Mouse (Mus musculus) neural tube, embryonic 15.5 days (tissue): ENCODE measurements around the gene Manf. TPM values are rescaled to one million over a fixed set of nuclear protein-coding genes. Genes with fewer than 3 reads are reported as not detected.

Experiments used
- ATAC-seq: fragments of 200-750 bp; cut with Nextera tagmentation; 2 replicates; pipeline ENCODE4 v1.8.0; 2017; ENCODE audit warnings: mild to moderate bottlenecking, moderate TSS enrichment, moderate library complexity; ENCODE audit not compliant: low FRiP score
- H3K27ac ChIP-seq: fragments of 300-500 bp; sonication (generic); replicated peaks from 2 replicates; pipeline ENCODE4 v1.5.1; 2015; ENCODE audit warnings: mild to moderate bottlenecking, inconsistent platforms
- H3K27me3 ChIP-seq: fragments of 300-500 bp; sonication (generic); replicated peaks from 2 replicates; pipeline ENCODE4 v1.6.1; 2015; ENCODE audit warnings: inconsistent platforms
- H3K36me3 ChIP-seq: fragments of 300-500 bp; sonication (generic); 2 replicates; pipeline ENCODE4 v1.6.1; 2015; ENCODE audit warnings: inconsistent platforms
- H3K4me1 ChIP-seq: fragments of 300-500 bp; sonication (generic); 2 replicates; pipeline ENCODE4 v1.6.1; 2015; ENCODE audit warnings: inconsistent platforms
- H3K4me2 ChIP-seq: fragments of 300-500 bp; sonication (generic); 2 replicates; pipeline ENCODE4 v1.6.1; 2015; ENCODE audit warnings: inconsistent platforms, mild to moderate bottlenecking, moderate library complexity
- H3K4me3 ChIP-seq: fragments of 300-500 bp; sonication (generic); replicated peaks from 2 replicates; pipeline ENCODE4 v1.5.1; 2015; ENCODE audit warnings: mild to moderate bottlenecking, inconsistent platforms
- H3K9ac ChIP-seq: fragments of 300-500 bp; sonication (generic); replicated peaks from 2 replicates; pipeline ENCODE4 v1.6.1; 2015; ENCODE audit warnings: mild to moderate bottlenecking, inconsistent platforms
- H3K9me3 ChIP-seq: fragments of 300-500 bp; sonication (generic); replicated peaks from 2 replicates; pipeline ENCODE4 v1.6.1; 2016; ENCODE audit warnings: inconsistent platforms
- WGBS: fragments of 180-500 bp; shearing (Covaris S2); methylation state at CpG from one replicate; pipeline ENCODE4 v1.1.7; 2015; ENCODE audit warnings: mixed read lengths; 5-methylcytosine and 5-hydroxymethylcytosine counted together
- polyA plus RNA-seq: library from polyadenylated mRNA; unstranded; fragments of >200 nt; fragmentation: Nextera tagmentation; extraction: Ambion mirVana; gene quantifications from 2 replicates; pipeline ENCODE4 v1.2.1, GENCODE M21; 2015

The Manf gene
- polyA plus RNA-seq, 1 experiment from 2014 or later: 192 TPM

GRCm38 (mm10) chr9:106821618-106822380 lies 70.0 kb downstream of the Manf start, which contains the start of gene Dcaf1:
Gene Dcaf1 (plus strand): TSS chr9:106821874.
- no peaks in the 10 kb centered on the region for H3K36me3 ChIP-seq
- WGBS: under 1% methylated on average over 47 of the region's 71 CpGs
- ATAC-seq: peak; percentile 98
- H3K27me3 ChIP-seq: no peaks in the 10 kb centered on the region
- H3K27ac ChIP-seq: peak within 1 kb of the TSS; percentile 93
- peak within 1 kb of the TSS; percentile 96 for H3K4me3 ChIP-seq
- H3K9me3 ChIP-seq: no peaks in the 10 kb centered on the region
- peaks cover 15% of the 10 kb centered on the region for H3K4me1 ChIP-seq
- peak within 1 kb of the TSS; percentile 80 for H3K9ac ChIP-seq
- peak within 1 kb of the TSS; percentile 96 for H3K4me2 ChIP-seq

GRCm38 (mm10) chr9:106821050-106821617 lies 70.6 kb downstream of the Manf start:
- H3K4me3 ChIP-seq: peak overlapping the region; percentile 96
- no peaks in the 10 kb centered on the region for H3K9me3 ChIP-seq
- peak overlapping the region; percentile 64 for H3K4me2 ChIP-seq
- WGBS: 49% methylated on average over 15 of the region's 15 CpGs
- 0 out of 2 replicates have a peak overlapping the region, but pooled peaks have one; percentile 64 for H3K27ac ChIP-seq
- peak overlapping the region; percentile 56 for H3K9ac ChIP-seq
- no peaks in the 10 kb centered on the region for H3K27me3 ChIP-seq
- peaks cover 15% of the 10 kb centered on the region for H3K4me1 ChIP-seq
- ATAC-seq: no peak
- H3K36me3 ChIP-seq: no peaks in the 10 kb centered on the region

GRCm38 (mm10) chr9:106819201-106819600 lies 72.6 kb downstream of the Manf start:
- Histone ChIP-seq H3K4me3 (no peak overlapping the region), H3K9me3 (no peaks in the 10 kb centered on the region), H3K4me2 (no peak overlapping the region), H3K9ac (no peak overlapping the region), H3K36me3 (no peaks in the 10 kb centered on the region), H3K27me3 (no peaks in the 10 kb centered on the region), H3K27ac (no peak overlapping the region), H3K4me1 (peaks cover 15% of the 10 kb centered on the region)
- WGBS: 92% methylated on average over 1 of the region's 1 CpGs
- ATAC-seq: no peak

GRCm38 (mm10) chr9:106818191-106818590 lies 73.6 kb downstream of the Manf start:
- H3K4me2 ChIP-seq: no peak overlapping the region
- no peak overlapping the region for H3K27ac ChIP-seq
- ATAC-seq: no peak
- no peaks in the 10 kb centered on the region for H3K9me3 ChIP-seq
- H3K27me3 ChIP-seq: no peaks in the 10 kb centered on the region
- WGBS: 75% methylated on average over 6 of the region's 6 CpGs
- no peak overlapping the region for H3K9ac ChIP-seq
- peaks cover 11% of the 10 kb centered on the region for H3K4me1 ChIP-seq
- H3K36me3 ChIP-seq: no peaks in the 10 kb centered on the region
- no peak overlapping the region for H3K4me3 ChIP-seq

GRCm38 (mm10) chr9:106806503-106806902 lies 85.3 kb downstream of the Manf start:
- Histone ChIP-seq H3K27ac (no peak overlapping the region), H3K4me1 (no peaks in the 10 kb centered on the region), H3K36me3 (no peaks in the 10 kb centered on the region; the same call in 1 of the 2 replicates), H3K9me3 (peaks cover 5% of the 10 kb centered on the region; the same call in 1 of the 2 replicates), H3K9ac (no peak overlapping the region), H3K4me3 (no peak overlapping the region), H3K27me3 (no peaks in the 10 kb centered on the region), H3K4me2 (no peak overlapping the region)
- 75% methylated on average over 4 of the region's 4 CpGs for WGBS
- no peak for ATAC-seq

- no peak for ATAC-seq
- H3K4me2 ChIP-seq: no peak overlapping the region
Measured at GRCm38 (mm10) chr9:106790831-106791230, 100.9 kb downstream of the Manf start.

GRCm38 (mm10) chr9:106789363-106789762 lies 102.4 kb downstream of the Manf start:
- peak; percentile 21; the same call in 1 of the 2 replicates for ATAC-seq
- Histone ChIP-seq H3K36me3 (no peaks in the 10 kb centered on the region), H3K27ac (peak overlapping the region; percentile 88; the same call in 1 of the 2 replicates), H3K9me3 (no peaks in the 10 kb centered on the region), H3K4me2 (peak overlapping the region; percentile 81), H3K9ac (peak overlapping the region; percentile 100), H3K27me3 (no peaks in the 10 kb centered on the region), H3K4me3 (peak overlapping the region; percentile 95), H3K4me1 (peaks cover 26% of the 10 kb centered on the region)
- 17% methylated on average over 10 of the region's 10 CpGs for WGBS

More at GRCm38 (mm10) chr9:106790831-106791230, 100.9 kb downstream of the Manf start:
- WGBS: 73% methylated on average over 5 of the region's 6 CpGs
- Histone ChIP-seq H3K9me3 (no peaks in the 10 kb centered on the region), H3K4me1 (peaks cover 26% of the 10 kb centered on the region), H3K27ac (no peak overlapping the region), H3K9ac (no peak overlapping the region), H3K27me3 (no peaks in the 10 kb centered on the region), H3K4me3 (no peak overlapping the region), H3K36me3 (no peaks in the 10 kb centered on the region)

- Histone ChIP-seq H3K36me3 (no peaks in the 10 kb centered on the region), H3K9me3 (no peaks in the 10 kb centered on the region), H3K4me3 (peak within 1 kb of the TSS; percentile 95), H3K27ac (peak within 1 kb of the TSS; percentile 88), H3K9ac (peak within 1 kb of the TSS; percentile 100), H3K4me2 (peak within 1 kb of the TSS; percentile 81), H3K27me3 (no peaks in the 10 kb centered on the region), H3K4me1 (peaks cover 26% of the 10 kb centered on the region)
- peak; percentile 86 for ATAC-seq
- WGBS: under 1% methylated on average over 49 of the region's 49 CpGs
Measured at GRCm38 (mm10) chr9:106788812-106789321, 102.9 kb downstream of the Manf start, which contains the start of gene Rad54l2. Gene Rad54l2 (minus strand): TSS chr9:106789194.

Other genes starting within 250 kb of the Manf start
- 4.9 and 6.4 TPM in 2 replicates for gene Grm2, start 235.9 kb downstream of the Manf start, polyA plus RNA-seq
- 72.2 and 83.3 TPM in 2 replicates for gene Tex264, start 206.1 kb downstream of the Manf start, polyA plus RNA-seq
- gene Rad54l2, start 102.8 kb downstream of the Manf start, polyA plus RNA-seq: 6.4 and 7.1 TPM in 2 replicates
- 15.9 and 17.3 TPM in 2 replicates for gene Dcaf1, start 70.1 kb downstream of the Manf start, polyA plus RNA-seq
- gene Rbm15b, start 4.6 kb downstream of the Manf start, polyA plus RNA-seq: 10.9 and 13.5 TPM in 2 replicates